Mouse (Mus musculus) CH12.LX (cell line): ENCODE data around the gene 4930590J08Rik. TPM values are rescaled to one million over a fixed set of nuclear protein-coding genes. Genes with fewer than 3 reads are reported as not detected.
"Not testable (repeated sequence)": the region's sequence is repeated elsewhere in the genome, so short reads cannot be mapped to it uniquely, and the experiment has no call there.

ENCODE experiments used
- DNase-seq: peaks from one replicate; pipeline ENCODE4 v3.0.0-alpha.2; 2013; ENCODE audit errors: extremely low read depth
- H3K27ac ChIP-seq: 2 replicates; pipeline ENCODE4 v1.5.1; 2012; ENCODE audit warnings: low read depth, mild to moderate bottlenecking, control low read depth, moderate library complexity; ENCODE audit not compliant: insufficient read depth
- H3K27me3 ChIP-seq: replicated peaks from 2 replicates; pipeline ENCODE3; 2012; ENCODE audit warnings: inconsistent platforms
- H3K36me3 ChIP-seq, 2 experiments: replicated peaks in 1 of 2; 2 replicates each; pipeline versions ENCODE3 to v1.6.1; 2012; ENCODE audit warnings: inconsistent platforms in 1 of 2, low read length in 1 of 2, mild to moderate bottlenecking in 1 of 2, mixed read lengths in 1 of 2, moderate library complexity in 1 of 2; ENCODE audit not compliant: control insufficient read depth in 1 of 2, insufficient read depth in 1 of 2
- H3K4me1 ChIP-seq, 2 experiments: 2 replicates each; pipeline ENCODE4 v1.6.1; 2012; ENCODE audit warnings: inconsistent platforms in 1 of 2, moderate library complexity in 1 of 2; ENCODE audit not compliant: insufficient read depth in 2 of 2, control insufficient read depth in 1 of 2
- H3K4me2 ChIP-seq: 2 replicates; pipeline ENCODE4 v1.6.1; 2012; ENCODE audit warnings: low read depth, mild to moderate bottlenecking, control low read depth; ENCODE audit not compliant: poor library complexity, insufficient read depth, severe bottlenecking
- H3K4me3 ChIP-seq, 3 experiments: fragments of 150-350 bp in 1 of 3; sonication (generic) in 1 of 3; replicated peaks in 1 of 3; 2 replicates each; pipeline versions ENCODE3 to v1.5.1; 2011 to 2012; ENCODE audit warnings: low read depth in 2 of 3, low read length in 2 of 3, mild to moderate bottlenecking in 2 of 3, moderate library complexity in 2 of 3, control low read depth in 1 of 3, improper control_type of control experiment in 1 of 3, inconsistent platforms in 1 of 3, mixed read lengths in 1 of 3; ENCODE audit not compliant: poor library complexity in 1 of 3
- H3K79me2 ChIP-seq: replicated peaks from 2 replicates; pipeline ENCODE4 v1.6.1; 2012; ENCODE audit warnings: mild to moderate bottlenecking, moderate library complexity; ENCODE audit not compliant: control insufficient read depth, poor library complexity, insufficient read depth, severe bottlenecking; ENCODE audit errors: extremely low read depth
- H3K9ac ChIP-seq: 2 replicates; pipeline ENCODE4 v1.6.1; 2012; ENCODE audit warnings: low read depth, mild to moderate bottlenecking, control low read depth, moderate library complexity; ENCODE audit not compliant: insufficient read depth
- H3K9me3 ChIP-seq: replicated peaks from 2 replicates; pipeline ENCODE3; 2012; ENCODE audit warnings: low read length, inconsistent platforms, mixed read lengths
- CHD1 ChIP-seq: IDR thresholded peaks from 2 replicates; pipeline ENCODE4 v1.6.1; 2012; ENCODE audit warnings: low read depth, low read length, improper control_type of control experiment, inconsistent platforms
- E2F4 ChIP-seq: IDR thresholded peaks from 2 replicates; pipeline ENCODE4 v1.6.1; 2011; ENCODE audit warnings: low read depth, low read length, improper control_type of control experiment; ENCODE audit not compliant: insufficient replicate concordance
- ELF1 ChIP-seq: IDR thresholded peaks from 2 replicates; pipeline ENCODE4 v1.6.1; 2014; ENCODE audit warnings: low read depth, mild to moderate bottlenecking, inconsistent platforms, low read length, improper control_type of control experiment
- KAT2A ChIP-seq: IDR thresholded peaks from 2 replicates; pipeline ENCODE4 v1.6.1; 2012; ENCODE audit warnings: low read length, improper control_type of control experiment, inconsistent platforms; ENCODE audit not compliant: insufficient replicate concordance
- MAX ChIP-seq: IDR thresholded peaks from 2 replicates; pipeline ENCODE4 v1.6.1; 2011; ENCODE audit warnings: low read length, improper control_type of control experiment
- MYC ChIP-seq: IDR thresholded peaks from 2 replicates; pipeline ENCODE4 v1.6.1; 2011; ENCODE audit warnings: low read depth, mild to moderate bottlenecking, improper control_type of control experiment, low read length
- NRF1 ChIP-seq: IDR thresholded peaks from 2 replicates; pipeline ENCODE4 v1.6.1; 2014; ENCODE audit warnings: low read depth, mild to moderate bottlenecking, inconsistent platforms, low read length, improper control_type of control experiment, moderate library complexity
- POLR2AphosphoS2 ChIP-seq: IDR thresholded peaks from 2 replicates; pipeline ENCODE4 v1.6.1; 2011; ENCODE audit warnings: low read depth, low read length, improper control_type of control experiment
- RAD21 ChIP-seq: IDR thresholded peaks from 2 replicates; pipeline ENCODE4 v1.6.1; 2011; ENCODE audit warnings: low read depth, mild to moderate bottlenecking, low read length, improper control_type of control experiment, moderate library complexity
- SIN3A ChIP-seq: IDR thresholded peaks from 2 replicates; pipeline ENCODE4 v1.6.1; 2012; ENCODE audit warnings: low read length, improper control_type of control experiment, inconsistent platforms
- TBP ChIP-seq: conservative IDR thresholded peaks from 2 replicates; pipeline ENCODE4 v1.6.1; 2011; ENCODE audit warnings: low read depth, low read length, improper control_type of control experiment
- TCF12 ChIP-seq: IDR thresholded peaks from 2 replicates; pipeline ENCODE4 v1.6.1; 2014; ENCODE audit warnings: low read depth, mild to moderate bottlenecking, inconsistent platforms, low read length, improper control_type of control experiment
- UBTF ChIP-seq: IDR thresholded peaks from 2 replicates; pipeline ENCODE4 v1.6.1; 2012; ENCODE audit warnings: low read depth, mild to moderate bottlenecking, inconsistent platforms, low read length, improper control_type of control experiment, moderate library complexity
- USF1 ChIP-seq: IDR thresholded peaks from 2 replicates; pipeline ENCODE4 v1.6.1; 2014; ENCODE audit warnings: low read depth, mild to moderate bottlenecking, inconsistent platforms, low read length, improper control_type of control experiment
- ZC3H11A ChIP-seq: IDR thresholded peaks from 2 replicates; pipeline ENCODE4 v1.6.1; 2012; ENCODE audit warnings: low read depth, mild to moderate bottlenecking, inconsistent platforms, low read length, improper control_type of control experiment
- ZKSCAN1 ChIP-seq: IDR thresholded peaks from 2 replicates; pipeline ENCODE4 v1.6.1; 2012; ENCODE audit warnings: low read depth, inconsistent platforms, low read length, improper control_type of control experiment, borderline replicate concordance
- ZMIZ1 ChIP-seq: IDR thresholded peaks from 2 replicates; pipeline ENCODE4 v1.6.1; 2012; ENCODE audit warnings: low read depth, mild to moderate bottlenecking, inconsistent platforms, low read length, improper control_type of control experiment
- dilution Hi-C: fragments of 300-500 bp; cut with MboI; formaldehyde crosslinking; loops from 2 replicates; pipeline ENCODE4 v1.14.3; 2020; ENCODE audit warnings: low sequenced_read_pairs; ENCODE audit not compliant: extremely low pct_unique_long_range_greater_than_20kb, extremely low pct_ligation_motif_present
- in situ Hi-C: fragments of 300-500 bp; cut with MboI; formaldehyde crosslinking; loops from 3 replicates; pipeline ENCODE4 v1.14.3; 2019; ENCODE audit warnings: low sequenced_read_pairs, low pct_ligation_motif_present, low pct_unique_long_range_greater_than_20kb, mixed read lengths
- polyA plus RNA-seq: library from polyadenylated mRNA; unstranded; fragments of >175 nt; gene quantifications from 2 replicates; pipeline ENCODE4 v1.2.1, GENCODE M21; 2012; ENCODE audit warnings: low read depth; ENCODE audit not compliant: insufficient read length
- total RNA-seq, 2 experiments: library from RNA; depleted of rRNA; stranded (reverse); fragments of 300-350 nt in 1 of 2; fragments of >200 nt in 1 of 2; gene quantifications; 2 replicates each; pipeline ENCODE4 v1.2.3; 2012 to 2014

Gene 4930590J08Rik
- total and polyA plus RNA-seq, 3 experiments: 0.30 to 0.69 (median 0.34) TPM

GRCm38 (mm10) chr6:91938491-91938890 is 35.9 kb downstream of the 4930590J08Rik start:
- Histone ChIP-seq H3K27ac (no peak overlapping the region), H3K9me3 (no peaks in the 10 kb centered on the region), H3K27me3 (no peaks in the 10 kb centered on the region), H3K4me1 (peaks cover 0 to 4% of the 10 kb centered on the region in 2 experiments; a peak in 1 of 4 replicates), H3K4me2 (no peak overlapping the region), H3K36me3 (no peaks in the 10 kb centered on the region), H3K79me2 (no peaks in the 10 kb centered on the region), H3K9ac (no peak overlapping the region)
- in situ Hi-C loops (no loop called here), dilution Hi-C loops (no loop called here)
- no peak for DNase-seq
- TF ChIP-seq UBTF: no peak
- TF ChIP-seq MYC: no peak
- TF ChIP-seq POLR2AphosphoS2: no peak
- no peak for TF ChIP-seq SIN3A
- TF ChIP-seq TCF12: no peak
- no peak for TF ChIP-seq ZMIZ1
- no peak for TF ChIP-seq ZKSCAN1
- TF ChIP-seq ELF1: no peak
- TF ChIP-seq USF1: no peak
- no peak for TF ChIP-seq E2F4
- no peak for TF ChIP-seq TBP
- no peak for TF ChIP-seq ZC3H11A
- TF ChIP-seq NRF1: no peak
- no peak for TF ChIP-seq KAT2A
- no peak for TF ChIP-seq CHD1
- no peak for TF ChIP-seq RAD21
- TF ChIP-seq, all 38 proteins: peak for 0
- H3K4me3 ChIP-seq: no peak overlapping the region

- Histone ChIP-seq H3K79me2 (no peaks in the 10 kb centered on the region), H3K36me3 (no peaks in the 10 kb centered on the region), H3K4me1 (no peaks in the 10 kb centered on the region), H3K9me3 (no peaks in the 10 kb centered on the region), H3K27me3 (no peaks in the 10 kb centered on the region), H3K4me3 (no peak overlapping the region), H3K4me2 (no peak overlapping the region), H3K9ac (no peak overlapping the region), H3K27ac (no peak overlapping the region)
- DNase-seq: no peak
- TF ChIP-seq MAX (no peak), MYC (no peak), TCF12 (no peak)
- dilution Hi-C loops (no loop called here), in situ Hi-C loops (no loop called here)
Measured at GRCm38 (mm10) chr6:91948426-91948825, 45.8 kb downstream of the 4930590J08Rik start.

- H3K9ac ChIP-seq, H3K4me1 ChIP-seq, H3K27ac ChIP-seq, H3K79me2 ChIP-seq, dilution Hi-C loops, in situ Hi-C loops, H3K4me3 ChIP-seq, H3K4me2 ChIP-seq, DNase-seq, H3K36me3 ChIP-seq, H3K9me3 ChIP-seq: not testable (repeated sequence)
- peaks cover 28% of the 10 kb centered on the region for H3K27me3 ChIP-seq
Measured at GRCm38 (mm10) chr6:91958015-91958414, 55.4 kb downstream of the 4930590J08Rik start.
